Mouse (Mus musculus) heart, embryonic 11.5 days (tissue): ENCODE results near the gene Rapgef3. TPM values are rescaled to one million over a fixed set of nuclear protein-coding genes. Genes with fewer than 3 reads are reported as not detected.

Source experiments
- ATAC-seq: fragments of 200-750 bp; cut with Nextera tagmentation; replicated peaks from 2 replicates; pipeline ENCODE4 v1.8.0; 2017; ENCODE audit warnings: moderate library complexity; ENCODE audit not compliant: insufficient number of reproducible peaks, low FRiP score, low TSS enrichment
- H3K27ac ChIP-seq: fragments of 300-500 bp; sonication (generic); 2 replicates; pipeline ENCODE4 v1.5.1; 2014; ENCODE audit warnings: mild to moderate bottlenecking, low read depth, low read length
- H3K27me3 ChIP-seq: fragments of 300-500 bp; sonication (generic); 2 replicates; pipeline ENCODE4 v1.6.1; 2014; ENCODE audit warnings: mild to moderate bottlenecking, low read length, mixed read lengths; ENCODE audit not compliant: control insufficient read depth, insufficient read depth
- H3K36me3 ChIP-seq: fragments of 300-500 bp; sonication (generic); 2 replicates; pipeline ENCODE4 v1.6.1; 2014; ENCODE audit warnings: mild to moderate bottlenecking, low read length, moderate library complexity, mixed read lengths; ENCODE audit not compliant: control insufficient read depth, insufficient read depth
- H3K4me1 ChIP-seq: fragments of 300-500 bp; sonication (generic); 2 replicates; pipeline ENCODE4 v1.6.1; 2014; ENCODE audit warnings: low read length; ENCODE audit not compliant: control insufficient read depth, insufficient read depth
- H3K4me2 ChIP-seq: fragments of 300-500 bp; sonication (generic); 2 replicates; pipeline ENCODE4 v1.6.1; 2014; ENCODE audit warnings: mild to moderate bottlenecking, moderate library complexity
- H3K4me3 ChIP-seq: fragments of 300-500 bp; sonication (generic); 2 replicates; pipeline ENCODE4 v1.5.1; 2014; ENCODE audit warnings: low read depth, low read length
- H3K9ac ChIP-seq: fragments of 300-500 bp; sonication (generic); 2 replicates; pipeline ENCODE4 v1.6.1; 2014; ENCODE audit warnings: mild to moderate bottlenecking, low read depth, low read length, moderate library complexity
- H3K9me3 ChIP-seq: fragments of 300-500 bp; sonication (generic); replicated peaks from 2 replicates; pipeline ENCODE4 v1.6.1; 2016; ENCODE audit warnings: low read length; ENCODE audit not compliant: control insufficient read depth
- WGBS: fragments of 180-500 bp; shearing (Covaris S2); extraction: QIAGEN DNeasy Blood & Tissue Kit; methylation state at CpG from one replicate; pipeline ENCODE4 v1.1.7; 2014; ENCODE audit not compliant: insufficient replicate concordance; 5-methylcytosine and 5-hydroxymethylcytosine counted together
- polyA plus RNA-seq: library from polyadenylated mRNA; unstranded; fragments of >200 nt; fragmentation: Nextera tagmentation; extraction: Ambion mirVana; gene quantifications from 2 replicates; pipeline ENCODE4 v1.2.1, GENCODE M21; 2014

Rapgef3 gene
- polyA plus RNA-seq, 1 experiment from 2014 or later: 8.5 TPM

DNA sequence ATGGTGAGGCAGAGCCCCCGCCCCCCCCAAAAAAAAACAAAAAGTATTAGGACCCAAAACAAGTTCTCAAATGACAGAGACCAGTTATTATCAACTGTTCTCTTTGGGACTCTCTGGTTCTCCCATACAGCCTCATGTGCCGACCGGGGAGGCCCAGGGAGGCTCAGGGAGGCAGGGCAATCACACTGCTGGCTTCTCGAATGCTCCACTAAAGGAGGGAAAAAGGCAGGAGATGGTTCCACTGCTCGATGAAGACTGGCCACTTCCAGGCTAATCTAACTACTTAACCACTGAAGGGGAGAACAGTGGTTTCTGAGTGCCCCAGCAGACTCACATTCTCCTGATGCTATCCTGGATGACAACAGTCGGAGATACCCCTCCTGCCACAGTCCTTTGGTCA, 55.2 kb downstream of the Rapgef3 start:
- Histone ChIP-seq H3K27ac (no peak overlapping the region), H3K4me3 (no peak overlapping the region), H3K4me2 (no peak overlapping the region), H3K9ac (no peak overlapping the region), H3K4me1 (no peaks in the 10 kb centered on the region), H3K27me3 (no peaks in the 10 kb centered on the region), H3K9me3 (no peaks in the 10 kb centered on the region), H3K36me3 (no peaks in the 10 kb centered on the region)
- ATAC-seq: no peak
- WGBS: 61% methylated on average over 6 of the region's 6 CpGs

- Histone ChIP-seq H3K36me3 (no peaks in the 10 kb centered on the region), H3K4me2 (no peak overlapping the region), H3K4me1 (0 out of 2 replicates have a peak, but pooled peaks cover 3% of the 10 kb centered on the region), H3K27me3 (no peaks in the 10 kb centered on the region), H3K9me3 (no peaks in the 10 kb centered on the region), H3K27ac (no peak overlapping the region), H3K9ac (no peak overlapping the region), H3K4me3 (no peak overlapping the region)
- ATAC-seq: no peak
- 68% methylated on average over 6 of the region's 6 CpGs for WGBS
Measured at GRCm38 (mm10) chr15:97710906-97711305, 56.9 kb downstream of the Rapgef3 start.

GRCm38 (mm10) chr15:97705211-97706050, 62.3 kb downstream of the Rapgef3 start, which contains the start of gene Rpap3:
Rpap3 (minus strand) TSS chr15:97705825.
- Histone ChIP-seq H3K9me3 (no peaks in the 10 kb centered on the region), H3K4me1 (0 out of 2 replicates have a peak, but pooled peaks cover 3% of the 10 kb centered on the region), H3K27me3 (no peaks in the 10 kb centered on the region), H3K4me2 (peak within 1 kb of the TSS; percentile 72), H3K4me3 (peak within 1 kb of the TSS; percentile 93), H3K9ac (peak within 1 kb of the TSS; percentile 86), H3K27ac (peak within 1 kb of the TSS; percentile 50), H3K36me3 (peaks cover 6% of the 10 kb centered on the region)
- under 1% methylated on average over 70 of the region's 71 CpGs for WGBS
- peak; percentile 81 for ATAC-seq

DNA sequence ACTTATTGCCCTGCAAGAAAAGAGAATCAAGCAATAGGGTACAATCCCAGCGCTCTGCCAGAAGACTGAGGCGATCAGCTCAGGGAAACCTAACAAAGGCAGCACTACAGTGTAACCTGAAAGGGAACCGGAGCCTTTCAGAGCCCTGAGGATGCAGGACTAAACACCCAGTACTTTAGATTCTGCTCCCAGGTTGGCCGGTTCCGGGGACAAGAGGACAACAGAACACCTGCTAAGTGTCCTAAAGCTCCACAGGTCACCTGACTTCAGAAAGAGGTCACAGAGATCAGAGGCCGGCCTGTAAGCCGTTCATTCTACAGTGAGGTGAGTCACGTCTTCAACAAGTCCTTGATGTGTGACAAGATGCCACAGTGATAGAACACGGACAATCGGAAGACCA, 71.2 kb downstream of the Rapgef3 start:
- H3K9me3 ChIP-seq: no peaks in the 10 kb centered on the region
- no peak overlapping the region for H3K9ac ChIP-seq
- H3K4me1 ChIP-seq: no peaks in the 10 kb centered on the region
- peaks cover 16% of the 10 kb centered on the region; the same call in 1 of the 2 replicates for H3K36me3 ChIP-seq
- WGBS: 89% methylated on average over 10 of the region's 10 CpGs
- no peak for ATAC-seq
- H3K27ac ChIP-seq: no peak overlapping the region
- H3K27me3 ChIP-seq: no peaks in the 10 kb centered on the region
- no peak overlapping the region for H3K4me2 ChIP-seq
- H3K4me3 ChIP-seq: no peak overlapping the region

Other genes starting within 250 kb of the Rapgef3 start
- 30.4 and 30.5 TPM in 2 replicates for gene Rpap3, start 62.1 kb downstream of the Rapgef3 start, polyA plus RNA-seq
- gene Endou, start 36.6 kb downstream of the Rapgef3 start, polyA plus RNA-seq: 0.20 TPM in 1 of 2 replicates, not detected in the other
- 45.1 and 51.1 TPM in 2 replicates for gene Slc48a1, start 10.5 kb upstream of the Rapgef3 start, polyA plus RNA-seq
- 24.6 and 25.0 TPM in 2 replicates for gene Hdac7, start 76.5 kb upstream of the Rapgef3 start, polyA plus RNA-seq
- 0.62 and 0.72 TPM in 2 replicates for gene Vdr, start 142.7 kb upstream of the Rapgef3 start, polyA plus RNA-seq
- gene Tmem106c, start 196.2 kb upstream of the Rapgef3 start, polyA plus RNA-seq: 30.1 and 34.9 TPM in 2 replicates
- gene Col2a1, start 236.7 kb upstream of the Rapgef3 start, polyA plus RNA-seq: 61.9 and 80.7 TPM in 2 replicates